Mouse (Mus musculus) cerebellum, adult 2 months (tissue): ENCODE results near the gene Rnf220.

Experiments
- CTCF ChIP-seq: fragments of 200-500 bp; IDR thresholded peaks from 2 replicates; pipeline ENCODE4 v1.5.1; 2011; ENCODE audit warnings: low read depth, mild to moderate bottlenecking, control low read depth, low read length, moderate library complexity, borderline replicate concordance; ENCODE audit not compliant: insufficient read depth
- POLR2A ChIP-seq: fragments of 200-500 bp; IDR thresholded peaks from 2 replicates; pipeline ENCODE4 v1.6.1; 2011; ENCODE audit warnings: low read length, control low read depth, borderline replicate concordance; ENCODE audit not compliant: insufficient read depth

DNA sequence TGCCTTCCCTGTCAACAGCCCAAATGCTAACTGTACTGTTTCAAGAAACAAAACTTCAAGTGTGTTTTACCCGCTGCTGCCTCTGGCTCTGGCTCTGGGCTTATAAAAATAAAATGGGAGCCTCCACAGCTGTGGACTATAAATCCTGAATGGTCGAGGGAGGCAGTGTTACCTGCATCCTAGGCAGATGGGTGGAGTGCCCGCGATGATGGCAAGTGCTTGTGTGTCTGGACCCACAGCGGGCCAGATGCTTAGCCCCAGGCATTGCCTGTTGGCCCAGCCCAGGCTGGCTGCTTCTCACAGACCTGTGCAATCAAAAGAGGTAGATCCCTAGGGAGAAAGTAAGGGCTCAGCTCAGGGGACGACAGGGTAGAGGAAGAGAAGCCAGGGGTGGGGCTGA is 180.1 kb downstream of the Rnf220 start:
- no peak for TF ChIP-seq POLR2A
- no peak for TF ChIP-seq CTCF
